Mouse (Mus musculus) liver, embryonic 14.5 days (tissue): Measurements from ENCODE around the gene Ttc29.

ENCODE experiments used
- CTCF ChIP-seq: IDR thresholded peaks from 2 replicates; pipeline ENCODE4 v1.5.1; 2016; ENCODE audit warnings: antibody characterized with exemption, low read depth, control low read depth
- EP300 ChIP-seq: IDR thresholded peaks from 2 replicates; pipeline ENCODE4 v1.6.1; 2016; ENCODE audit warnings: antibody characterized with exemption, low read depth

DNA sequence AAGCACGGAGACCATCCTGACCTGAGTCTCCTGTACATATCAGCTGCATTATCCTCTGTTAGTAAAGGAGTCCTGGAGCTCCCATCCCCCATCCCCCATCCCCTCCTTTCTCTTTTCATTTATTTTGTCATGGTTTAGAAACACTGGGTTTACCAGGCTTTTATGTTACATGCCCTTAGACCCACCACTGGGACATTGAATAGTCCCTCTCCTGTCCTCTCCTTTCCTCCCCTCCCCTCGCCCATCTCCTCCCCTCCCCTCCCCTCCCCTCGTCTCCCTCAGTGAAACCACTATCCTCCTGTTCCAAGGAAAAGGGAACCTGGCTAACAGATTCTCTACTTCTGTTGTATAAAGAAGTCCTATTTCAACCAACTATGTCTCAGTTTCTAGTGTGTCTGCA lies 38.0 kb downstream of the Ttc29 start:
- TF ChIP-seq CTCF (no peak), EP300 (no peak)
